12 mouse cellular contexts compared by ENCODE assay signal in genomic region chr6:29079291-29079690, GRCm38 (mm10). TPM values are rescaled to one million over a fixed set of nuclear protein-coding genes. Genes with fewer than 3 reads are reported as not detected.
DNase-seq lines count a peak whose midpoint lies in the region; ATAC-seq and TF ChIP-seq lines count a peak whose summit lies in the region.
"Had no signal": no experiment of that assay in that cellular context is flagged by ENCODE, and none has a peak within 500 bp of the region (broad histone marks: within the 10 kb centered on the region; RNA-seq: fewer than 3 reads in every experiment).

No protein-coding gene starts in this region.

- H3K4me2 ChIP-seq in heart, embryonic 12.5 days: no peak overlapping the region
- H3K4me2 ChIP-seq in heart, embryonic 11.5 days: no peak overlapping the region
- H3K4me2 ChIP-seq: limb, embryonic 15.5 days had no signal

- no peak overlapping the region for H3K9ac ChIP-seq in heart, embryonic 12.5 days
- H3K9ac ChIP-seq in heart, embryonic 11.5 days (ENCODE audit: low read depth, low read length): no peak overlapping the region
- H3K9ac ChIP-seq: limb, embryonic 15.5 days had no signal

- no peak overlapping the region for H3K27ac ChIP-seq in heart, embryonic 12.5 days (ENCODE audit: poor library complexity, severe bottlenecking)
- H3K27ac ChIP-seq in heart, embryonic 11.5 days (ENCODE audit: low read depth, low read length): no peak overlapping the region
- H3K27ac ChIP-seq: limb, embryonic 15.5 days had no signal

- no peak for ATAC-seq in heart, embryonic 12.5 days (ENCODE audit: insufficient number of reproducible peaks, low FRiP score)
- no peak for ATAC-seq in inflammation-experienced regulatory T-cells, adult 6 months
- no peak for ATAC-seq in heart, embryonic 11.5 days (replicated peaks; ENCODE audit: insufficient number of reproducible peaks, low FRiP score, low TSS enrichment)

- DNase-seq in heart, postnatal 4 days: peak; percentile 13
- DNase-seq in brain, embryonic 14.5 days (ENCODE audit: low read depth): peak; percentile 88
- DNase-seq in layer of hippocampus, adult 11-12 months (ENCODE audit: low spot score): peak; percentile 71
- DNase-seq in left cerebral cortex, postnatal 25 days (ENCODE audit: low spot score in 2 of 2): peak; percentile 66 to 86
- DNase-seq in adrenal gland, postnatal 4 days (ENCODE audit: low spot score in 2 of 2): no peak
- DNase-seq: cerebellum, adult 18-20 months; thymus, postnatal 14 days had no signal

- H3K4me3 ChIP-seq in heart, embryonic 12.5 days: no peak overlapping the region
- no peak overlapping the region for H3K4me3 ChIP-seq in heart, embryonic 11.5 days (ENCODE audit: low read depth, low read length)
- H3K4me3 ChIP-seq: limb, embryonic 15.5 days; megakaryocyte, embryonic 14.5 days had no signal

- no peak for TF ChIP-seq POLR2A in brain, embryonic 14.5 days (IDR thresholded peaks at IDR 0.05; ENCODE audit: borderline replicate concordance, extremely low read depth, insufficient read depth, insufficient read length, poor library complexity, severe bottlenecking)

- TF ChIP-seq CTCF in brain, embryonic 14.5 days (IDR thresholded peaks at IDR 0.05; ENCODE audit: borderline replicate concordance, extremely low read depth, insufficient read depth, insufficient read length): no peak

- H3K9me3 ChIP-seq in heart, embryonic 12.5 days (replicated peaks): no peaks in the 10 kb centered on the region
- no peaks in the 10 kb centered on the region for H3K9me3 ChIP-seq in heart, embryonic 11.5 days (replicated peaks; ENCODE audit: control insufficient read depth, low read length)
- H3K9me3 ChIP-seq: limb, embryonic 15.5 days; megakaryocyte, embryonic 14.5 days had no signal

- intact Hi-C loops in left cerebral cortex, postnatal 25 days (cut with DNase I): no loop called here

- 51% methylated on average over 4 of the region's 4 CpGs for WGBS in heart, embryonic 12.5 days
- 55% methylated on average over 4 of the region's 4 CpGs for WGBS in heart, embryonic 11.5 days (ENCODE audit: insufficient replicate concordance)

- no peaks in the 10 kb centered on the region for H3K36me3 ChIP-seq in heart, embryonic 12.5 days
- no peaks in the 10 kb centered on the region for H3K36me3 ChIP-seq in heart, embryonic 11.5 days (ENCODE audit: control insufficient read depth, insufficient read depth, low read length)
- H3K36me3 ChIP-seq: limb, embryonic 15.5 days had no signal

- no peaks in the 10 kb centered on the region for H3K4me1 ChIP-seq in heart, embryonic 12.5 days (replicated peaks)
- H3K4me1 ChIP-seq in heart, embryonic 11.5 days (ENCODE audit: control insufficient read depth, insufficient read depth, low read length): no peaks in the 10 kb centered on the region
- H3K4me1 ChIP-seq: limb, embryonic 15.5 days; megakaryocyte, embryonic 14.5 days had no signal

- H3K27me3 ChIP-seq in heart, embryonic 12.5 days (replicated peaks): no peaks in the 10 kb centered on the region
- H3K27me3 ChIP-seq in heart, embryonic 11.5 days (ENCODE audit: control insufficient read depth, insufficient read depth, low read length): no peaks in the 10 kb centered on the region
- H3K27me3 ChIP-seq: limb, embryonic 15.5 days had no signal

RNA-seq across cellular contexts. Expression of gene Lep, which starts 19.3 kb away (rescaled TPM):
- total RNA-seq in heart, postnatal 4 days (2021): under 1 TPM in 1 of 2 experiments, not detected in 1; 0.29 TPM
- polyA plus RNA-seq in heart, embryonic 12.5 days (2016; fragmentation: Nextera tagmentation; extraction: Ambion mirVana): not detected in 2 replicates
- not detected in 2 replicates for polyA plus RNA-seq in brain, embryonic 14.5 days (2012; rRNA removed)
- not detected for total RNA-seq in left cerebral cortex, postnatal 25 days (2021)
- polyA plus RNA-seq in inflammation-experienced regulatory T-cells, adult 6 months (2017; shearing (Covaris generic)): not detected
- total RNA-seq in adrenal gland, postnatal 4 days (2021): 1 to 10 TPM in 1 of 2 experiments, under 1 TPM in 1; 0.70 to 2.8 TPM
- polyA plus RNA-seq in heart, embryonic 11.5 days (2014; fragmentation: Nextera tagmentation; extraction: Ambion mirVana): not detected in 2 replicates
- polyA plus RNA-seq: limb, embryonic 15.5 days had no signal

Comparison
In these comparisons a context has a peak if more than half of its experiments do, and no peak if none do; other contexts are left out.
1. DNase-seq: peak in heart, postnatal 4 days (single experiment), brain, embryonic 14.5 days (single experiment), layer of hippocampus, adult 11-12 months (single experiment) and left cerebral cortex, postnatal 25 days (2 of 2); none in adrenal gland, postnatal 4 days (0 of 2).